Mouse (Mus musculus): Measurements from ENCODE around the gene Pnkp. TPM values are rescaled to one million over a fixed set of nuclear protein-coding genes. Genes with fewer than 3 reads are reported as not detected.

Pnkp gene
- total and polyA plus RNA-seq, 3 experiments, result 14.8 to 41.6 (median 22.2) TPM

DNA sequence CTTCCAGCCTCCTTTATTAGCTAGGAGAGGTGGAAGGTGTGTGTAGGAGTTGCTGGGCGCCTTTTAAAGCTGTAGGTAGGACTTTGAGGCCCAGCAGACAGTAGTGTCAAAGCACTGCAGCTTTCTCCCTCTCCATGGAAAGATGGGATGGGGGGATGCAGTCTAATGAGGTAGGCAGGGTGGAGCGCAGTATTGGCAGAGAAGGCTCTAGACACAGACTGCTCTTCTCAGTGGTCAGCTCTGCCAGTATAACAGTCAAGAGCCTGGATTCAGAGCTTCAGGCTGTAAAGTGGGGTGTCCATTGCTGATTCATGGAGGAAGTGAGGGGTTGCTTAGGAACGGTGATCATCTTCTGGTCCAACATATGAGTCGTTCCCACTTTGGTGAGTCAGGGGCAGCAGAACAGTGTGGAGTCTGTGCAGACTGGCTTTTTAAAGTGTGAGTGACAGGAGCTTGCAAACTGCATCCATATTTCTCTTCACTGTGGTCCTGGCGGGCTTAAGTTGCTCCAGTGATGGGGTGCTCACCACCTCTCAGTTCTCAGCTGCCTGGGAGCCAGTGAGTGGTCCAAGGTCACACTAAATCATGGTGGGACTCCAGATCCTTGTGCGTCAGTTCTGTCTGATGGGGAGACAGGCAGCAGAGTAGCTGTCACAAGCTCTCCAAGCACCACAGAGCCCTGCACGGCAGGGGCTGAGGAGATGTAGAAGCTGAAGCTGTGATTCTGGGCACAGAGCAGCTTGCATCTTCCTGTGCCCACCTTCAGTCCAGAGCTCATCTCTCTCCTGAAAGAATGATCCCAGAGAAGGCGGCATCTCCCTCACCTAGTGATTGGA lies 5.9 kb upstream of the Pnkp start:
- in situ Hi-C loops (cut with MboI; ENCODE audit: low pct_ligation_motif_present, low pct_unique_long_range_greater_than_20kb, low sequenced_read_pairs) (loop anchor here (10.0 kb wide), 1 partner anchor 104 kb away; no protein-coding TSS in a partner anchor), dilution Hi-C loops (cut with MboI; ENCODE audit: extremely low pct_ligation_motif_present, extremely low pct_unique_long_range_greater_than_20kb, low sequenced_read_pairs) (no loop called here)
- H3K4me1 ChIP-seq (ENCODE audit: control insufficient read depth in 1 of 2, insufficient read depth in 2 of 2), result peaks cover 18 to 53% of the 10 kb centered on the region in 2 experiments
- H3K79me2 ChIP-seq (replicated peaks; ENCODE audit: control insufficient read depth, extremely low read depth, insufficient read depth, poor library complexity, severe bottlenecking), result peaks cover 28% of the 10 kb centered on the region
- H3K27ac ChIP-seq (ENCODE audit: insufficient read depth, low read depth), result peak overlapping the region; percentile 39
- peak overlapping the region; percentile 69 for H3K4me2 ChIP-seq (ENCODE audit: insufficient read depth, low read depth, poor library complexity, severe bottlenecking)
- no peaks in the 10 kb centered on the region for H3K27me3 ChIP-seq (replicated peaks)
- H3K4me3 ChIP-seq (replicated peaks in 1 of 3; ENCODE audit: low read depth in 2 of 3, low read length in 2 of 3, poor library complexity in 1 of 3), result peak overlapping the region; percentile 81 to 98 (median 93)
- no peaks in the 10 kb centered on the region for H3K9me3 ChIP-seq (replicated peaks; ENCODE audit: low read length)
- H3K36me3 ChIP-seq (replicated peaks in 1 of 2; ENCODE audit: control insufficient read depth in 1 of 2, insufficient read depth in 1 of 2, low read length in 1 of 2), result peaks cover 17 to 39% of the 10 kb centered on the region in 2 experiments
- DNase-seq (ENCODE audit: extremely low read depth), result no peak
- TF ChIP-seq NELFE (IDR thresholded peaks at IDR 0.05; ENCODE audit: low read depth, low read length) (no peak), RAD21 (IDR thresholded peaks at IDR 0.05; ENCODE audit: low read depth, low read length) (no peak), MAFK (IDR thresholded peaks at IDR 0.05; ENCODE audit: insufficient replicate concordance, low read length) (no peak), RCOR1 (conservative IDR thresholded peaks at IDR 0.05; ENCODE audit: low read depth, low read length) (no peak), E2F4 (IDR thresholded peaks at IDR 0.05; ENCODE audit: insufficient replicate concordance, low read depth, low read length) (no peak), ETS1 (conservative IDR thresholded peaks at IDR 0.05; ENCODE audit: low read depth, low read length) (no peak), ELF1 (IDR thresholded peaks at IDR 0.05; ENCODE audit: low read depth, low read length) (no peak), CTCF (conservative IDR thresholded peaks at IDR 0.05 in 1 of 2, IDR thresholded peaks at IDR 0.05 in 1 of 2; ENCODE audit: low read depth in 2 of 2, low read length in 2 of 2) (no peak), CHD2 (IDR thresholded peaks at IDR 0.05; ENCODE audit: low read length) (no peak), USF2 (conservative IDR thresholded peaks at IDR 0.05; ENCODE audit: low read depth, low read length) (no peak), JUN (IDR thresholded peaks at IDR 0.05; ENCODE audit: insufficient read depth, low read depth, low read length) (no peak), HCFC1 (IDR thresholded peaks at IDR 0.05; ENCODE audit: low read depth, low read length) (no peak), ZNF384 (IDR thresholded peaks at IDR 0.05; ENCODE audit: low read depth, low read length) (no peak), KAT2A (IDR thresholded peaks at IDR 0.05; ENCODE audit: insufficient replicate concordance, low read length) (no peak), JUND (conservative IDR thresholded peaks at IDR 0.05; ENCODE audit: low read depth, low read length) (no peak), ZMIZ1 (IDR thresholded peaks at IDR 0.05; ENCODE audit: low read depth, low read length) (no peak), TBP (conservative IDR thresholded peaks at IDR 0.05; ENCODE audit: low read depth, low read length) (no peak), SIN3A (IDR thresholded peaks at IDR 0.05; ENCODE audit: low read length) (no peak)
- peak overlapping the region; percentile 97 for H3K9ac ChIP-seq (ENCODE audit: insufficient read depth, low read depth)

DNA sequence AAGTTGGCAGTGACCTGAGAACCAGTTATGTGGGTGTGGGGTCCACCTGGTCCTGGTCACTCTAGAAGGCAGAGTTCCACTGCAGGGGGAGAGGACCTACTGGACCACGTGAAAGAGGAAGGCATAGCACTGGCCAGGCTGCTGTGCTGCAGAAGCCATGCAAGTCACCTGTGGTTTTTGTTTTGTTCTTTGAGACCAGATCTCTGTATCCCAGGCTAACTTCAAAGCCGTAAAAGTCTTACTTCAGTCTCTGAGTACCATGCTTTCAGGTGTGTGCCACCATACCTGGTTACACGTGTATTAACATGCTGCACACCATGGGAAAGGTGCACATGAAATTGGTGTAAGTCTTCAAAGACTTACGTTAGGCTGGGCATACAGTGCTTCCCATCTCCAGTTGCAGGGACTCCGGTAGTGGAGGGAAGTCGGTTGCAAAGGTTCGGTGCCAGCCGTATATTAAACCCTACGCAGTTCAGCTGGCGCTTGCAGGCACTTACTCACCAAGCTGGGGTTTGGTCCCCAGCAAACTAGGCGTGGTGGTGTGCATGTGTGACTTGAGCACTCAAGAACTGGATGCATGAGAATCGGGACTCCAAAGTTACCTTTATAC lies 5.2 kb upstream of the Pnkp start:
- H3K27ac ChIP-seq (ENCODE audit: insufficient read depth, low read depth), result no peak overlapping the region
- TF ChIP-seq HCFC1 (IDR thresholded peaks at IDR 0.05; ENCODE audit: low read depth, low read length), result no peak
- TF ChIP-seq JUN (IDR thresholded peaks at IDR 0.05; ENCODE audit: insufficient read depth, low read depth, low read length), result no peak
- no peak for TF ChIP-seq MYC (IDR thresholded peaks at IDR 0.05; ENCODE audit: low read depth, low read length)
- TF ChIP-seq POLR2AphosphoS2 (IDR thresholded peaks at IDR 0.05; ENCODE audit: low read depth, low read length), result no peak
- TF ChIP-seq UBTF (IDR thresholded peaks at IDR 0.05; ENCODE audit: low read depth, low read length), result no peak
- TF ChIP-seq KAT2A (IDR thresholded peaks at IDR 0.05; ENCODE audit: insufficient replicate concordance, low read length), result no peak
- no peak for TF ChIP-seq TBP (conservative IDR thresholded peaks at IDR 0.05; ENCODE audit: low read depth, low read length)
- no peak for TF ChIP-seq MXI1 (IDR thresholded peaks at IDR 0.05; ENCODE audit: low read depth, low read length)
- TF ChIP-seq IRF4 (IDR thresholded peaks at IDR 0.05; ENCODE audit: low read depth, low read length), result no peak
- no peak for TF ChIP-seq POLR2A (IDR thresholded peaks at IDR 0.05; ENCODE audit: low read depth, low read length)
- no peak for TF ChIP-seq ETS1 (conservative IDR thresholded peaks at IDR 0.05; ENCODE audit: low read depth, low read length)
- no peak for TF ChIP-seq CHD2 (IDR thresholded peaks at IDR 0.05; ENCODE audit: low read length)
- no peak for TF ChIP-seq ZKSCAN1 (IDR thresholded peaks at IDR 0.05; ENCODE audit: borderline replicate concordance, low read depth, low read length)
- H3K9ac ChIP-seq (ENCODE audit: insufficient read depth, low read depth), result no peak overlapping the region
- DNase-seq (ENCODE audit: extremely low read depth), result no peak
- dilution Hi-C loops (cut with MboI; ENCODE audit: extremely low pct_ligation_motif_present, extremely low pct_unique_long_range_greater_than_20kb, low sequenced_read_pairs) (no loop called here), in situ Hi-C loops (cut with MboI; ENCODE audit: low pct_ligation_motif_present, low pct_unique_long_range_greater_than_20kb, low sequenced_read_pairs) (loop anchor here (10.0 kb wide), 1 partner anchor 103 kb away; no protein-coding TSS in a partner anchor)
- H3K9me3 ChIP-seq (replicated peaks; ENCODE audit: low read length), result no peaks in the 10 kb centered on the region
- peaks cover 18 to 56% of the 10 kb centered on the region in 2 experiments for H3K4me1 ChIP-seq (ENCODE audit: control insufficient read depth in 1 of 2, insufficient read depth in 2 of 2)
- no peaks in the 10 kb centered on the region for H3K27me3 ChIP-seq (replicated peaks)
- H3K36me3 ChIP-seq (replicated peaks in 1 of 2; ENCODE audit: control insufficient read depth in 1 of 2, insufficient read depth in 1 of 2, low read length in 1 of 2), result peaks cover 11 to 31% of the 10 kb centered on the region in 2 experiments
- peaks cover 28% of the 10 kb centered on the region for H3K79me2 ChIP-seq (replicated peaks; ENCODE audit: control insufficient read depth, extremely low read depth, insufficient read depth, poor library complexity, severe bottlenecking)
- no peak overlapping the region for H3K4me3 ChIP-seq (replicated peaks in 1 of 3; ENCODE audit: low read depth in 2 of 3, low read length in 2 of 3, poor library complexity in 1 of 3)
- H3K4me2 ChIP-seq (ENCODE audit: insufficient read depth, low read depth, poor library complexity, severe bottlenecking), result no peak overlapping the region
